17 mouse cellular contexts compared by ENCODE assay signal in genomic region chr1:190280081-190280858, GRCm38 (mm10).
DNase-seq lines count a peak whose midpoint lies in the region; ATAC-seq and TF ChIP-seq lines count a peak whose summit lies in the region.
"Had no signal": no experiment of that assay in that cellular context is flagged by ENCODE, and none has a peak within 500 bp of the region (broad histone marks: within the 10 kb centered on the region; RNA-seq: fewer than 3 reads in every experiment).

No protein-coding gene starts in this region.

- no peak overlapping the region for H3K4me2 ChIP-seq in intestine, postnatal 0 days (replicated peaks; ENCODE audit: low read depth)
- H3K4me2 ChIP-seq in liver, postnatal 0 days (ENCODE audit: low read depth, low read length) = no peak overlapping the region
- H3K4me2 ChIP-seq: limb, embryonic 12.5 days; neural tube, embryonic 12.5 days had no signal

- 87% methylated on average over 18 of the region's 18 CpGs for WGBS in intestine, postnatal 0 days
- 81% methylated on average over 18 of the region's 18 CpGs for WGBS in liver, postnatal 0 days (ENCODE audit: insufficient replicate concordance)

- H3K9me3 ChIP-seq in intestine, postnatal 0 days (ENCODE audit: control insufficient read depth) = no peaks in the 10 kb centered on the region
- H3K9me3 ChIP-seq in liver, postnatal 0 days (ENCODE audit: low read length) = no peaks in the 10 kb centered on the region
- H3K9me3 ChIP-seq: limb, embryonic 12.5 days; neural tube, embryonic 12.5 days had no signal

- no peak for TF ChIP-seq CTCF in intestine, postnatal 0 days (IDR thresholded peaks at IDR 0.05; ENCODE audit: low read depth)
- TF ChIP-seq CTCF in liver, postnatal 0 days (IDR thresholded peaks at IDR 0.05; ENCODE audit: low read depth) = no peak

- H3K4me3 ChIP-seq in intestine, postnatal 0 days (ENCODE audit: low read depth, low read length) = no peak overlapping the region
- no peak overlapping the region for H3K4me3 ChIP-seq in liver, postnatal 0 days (ENCODE audit: low read depth, low read length)
- H3K4me3 ChIP-seq: limb, embryonic 12.5 days; neural tube, embryonic 12.5 days had no signal

- peak; percentile 7 to 31 for DNase-seq in frontal cortex, adult 2 months (ENCODE audit: extremely low spot score in 1 of 2, low spot score in 1 of 2)
- no peak for DNase-seq in frontal cortex, postnatal 14 days (ENCODE audit: low spot score in 2 of 2)
- DNase-seq in right cerebral cortex, adult 18-20 months = peak; percentile 45
- no peak for DNase-seq in right cerebral cortex, postnatal 14 days
- peak; percentile 27 to 64 for DNase-seq in layer of hippocampus, adult 18-20 months (ENCODE audit: low spot score in 2 of 2)
- DNase-seq in liver, postnatal 0 days = no peak
- DNase-seq: forebrain, postnatal 0 days; heart, adult 18-20 months; heart, postnatal 10 days; kidney, postnatal 14 days; lung, adult 2 months; thymus, postnatal 14 days had no signal

- no peaks in the 10 kb centered on the region for H3K4me1 ChIP-seq in intestine, postnatal 0 days (replicated peaks; ENCODE audit: control insufficient read depth, insufficient read depth, low read length)
- no peaks in the 10 kb centered on the region for H3K4me1 ChIP-seq in liver, postnatal 0 days (ENCODE audit: insufficient read depth)
- H3K4me1 ChIP-seq: limb, embryonic 12.5 days; neural tube, embryonic 12.5 days had no signal

- TF ChIP-seq EP300 in liver, postnatal 0 days (IDR thresholded peaks at IDR 0.05; ENCODE audit: low read depth) = no peak

- H3K27me3 ChIP-seq in intestine, postnatal 0 days (replicated peaks; ENCODE audit: control insufficient read depth, insufficient read depth, low read length) = no peaks in the 10 kb centered on the region
- H3K27me3 ChIP-seq in liver, postnatal 0 days (ENCODE audit: insufficient read depth, low read length) = no peaks in the 10 kb centered on the region
- H3K27me3 ChIP-seq: neural tube, embryonic 12.5 days had no signal

- H3K36me3 ChIP-seq in intestine, postnatal 0 days (ENCODE audit: control insufficient read depth, insufficient read depth) = no peaks in the 10 kb centered on the region
- no peaks in the 10 kb centered on the region for H3K36me3 ChIP-seq in liver, postnatal 0 days (replicated peaks; ENCODE audit: insufficient read depth, low read length)
- H3K36me3 ChIP-seq: limb, embryonic 12.5 days; neural tube, embryonic 12.5 days had no signal

- no peak overlapping the region for H3K27ac ChIP-seq in intestine, postnatal 0 days (ENCODE audit: low read depth, low read length)
- no peak overlapping the region for H3K27ac ChIP-seq in liver, postnatal 0 days (ENCODE audit: low read depth)
- H3K27ac ChIP-seq: limb, embryonic 12.5 days; neural tube, embryonic 12.5 days had no signal

- no peak overlapping the region for H3K9ac ChIP-seq in intestine, postnatal 0 days (ENCODE audit: low read depth, low read length)
- H3K9ac ChIP-seq in liver, postnatal 0 days (replicated peaks) = no peak overlapping the region
- H3K9ac ChIP-seq: forebrain, postnatal 0 days; limb, embryonic 12.5 days; neural tube, embryonic 12.5 days had no signal

- no peak for ATAC-seq in intestine, postnatal 0 days
- no peak for ATAC-seq in liver, postnatal 0 days
- ATAC-seq: activated CD4-positive, CD25-positive, alpha-beta regulatory T cell, adult 4 months; forebrain, postnatal 0 days; intestine, embryonic 16.5 days had no signal

Comparison
In these comparisons a context has a peak if more than half of its experiments do, and no peak if none do; other contexts are left out.
1. DNase-seq: peak in frontal cortex, adult 2 months (2 of 2), right cerebral cortex, adult 18-20 months (single experiment) and layer of hippocampus, adult 18-20 months (2 of 2); none in frontal cortex, postnatal 14 days (0 of 2), right cerebral cortex, postnatal 14 days (single experiment) and liver, postnatal 0 days (single experiment).